Mouse (Mus musculus): ENCODE measurements around the gene Cmtr1.

Cmtr1 gene

DNA sequence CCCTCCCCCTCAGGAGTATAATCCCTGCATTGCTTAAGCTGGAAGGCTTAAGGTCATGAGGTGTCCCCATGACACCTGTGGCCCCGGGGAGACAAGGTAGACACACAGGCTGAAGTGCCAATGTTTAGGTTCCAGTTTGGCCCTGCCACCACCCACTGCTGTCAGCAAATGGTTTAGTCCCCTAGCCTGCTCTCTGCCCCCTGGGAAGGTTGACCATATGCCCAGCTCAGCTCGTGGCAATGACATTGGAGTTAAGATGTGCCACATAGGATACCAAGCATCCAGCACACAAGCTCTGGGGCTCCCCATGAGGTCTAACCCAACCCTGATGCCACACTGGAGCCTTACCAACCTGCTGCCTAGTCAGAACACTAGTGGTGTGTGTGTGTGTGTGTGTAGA is 72.1 kb downstream of the Cmtr1 start:
- DNase-seq (ENCODE audit: low read depth, low spot score), result no peak

DNA sequence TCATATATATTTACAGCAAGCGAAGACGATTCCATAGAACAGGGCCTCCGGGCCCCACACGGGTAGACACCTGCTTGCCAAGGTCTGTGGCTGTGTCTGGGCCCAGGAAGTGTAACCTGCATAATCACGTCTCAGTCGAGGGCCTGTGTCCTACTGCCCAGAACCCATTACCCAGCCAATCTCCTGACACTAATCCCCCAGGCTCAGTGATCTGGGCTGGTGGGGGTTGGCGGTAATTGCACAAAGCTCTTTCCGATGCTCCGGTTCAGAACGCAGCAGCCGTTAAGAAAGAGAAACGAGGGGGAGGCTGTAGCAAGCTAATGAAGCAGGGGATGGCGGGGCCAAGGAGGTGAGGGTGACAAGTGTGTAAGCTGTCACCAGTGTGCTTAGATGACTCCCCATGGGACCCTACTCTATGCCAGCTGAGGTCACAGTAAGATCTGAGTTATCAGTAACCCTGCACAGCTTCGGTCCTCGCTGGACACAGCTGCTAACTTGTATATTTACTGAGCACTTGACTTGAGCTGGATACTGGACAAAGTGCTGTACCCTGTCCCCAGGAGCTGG is 76.1 kb downstream of the Cmtr1 start:
- DNase-seq (ENCODE audit: low read depth, low spot score), result no peak

DNA sequence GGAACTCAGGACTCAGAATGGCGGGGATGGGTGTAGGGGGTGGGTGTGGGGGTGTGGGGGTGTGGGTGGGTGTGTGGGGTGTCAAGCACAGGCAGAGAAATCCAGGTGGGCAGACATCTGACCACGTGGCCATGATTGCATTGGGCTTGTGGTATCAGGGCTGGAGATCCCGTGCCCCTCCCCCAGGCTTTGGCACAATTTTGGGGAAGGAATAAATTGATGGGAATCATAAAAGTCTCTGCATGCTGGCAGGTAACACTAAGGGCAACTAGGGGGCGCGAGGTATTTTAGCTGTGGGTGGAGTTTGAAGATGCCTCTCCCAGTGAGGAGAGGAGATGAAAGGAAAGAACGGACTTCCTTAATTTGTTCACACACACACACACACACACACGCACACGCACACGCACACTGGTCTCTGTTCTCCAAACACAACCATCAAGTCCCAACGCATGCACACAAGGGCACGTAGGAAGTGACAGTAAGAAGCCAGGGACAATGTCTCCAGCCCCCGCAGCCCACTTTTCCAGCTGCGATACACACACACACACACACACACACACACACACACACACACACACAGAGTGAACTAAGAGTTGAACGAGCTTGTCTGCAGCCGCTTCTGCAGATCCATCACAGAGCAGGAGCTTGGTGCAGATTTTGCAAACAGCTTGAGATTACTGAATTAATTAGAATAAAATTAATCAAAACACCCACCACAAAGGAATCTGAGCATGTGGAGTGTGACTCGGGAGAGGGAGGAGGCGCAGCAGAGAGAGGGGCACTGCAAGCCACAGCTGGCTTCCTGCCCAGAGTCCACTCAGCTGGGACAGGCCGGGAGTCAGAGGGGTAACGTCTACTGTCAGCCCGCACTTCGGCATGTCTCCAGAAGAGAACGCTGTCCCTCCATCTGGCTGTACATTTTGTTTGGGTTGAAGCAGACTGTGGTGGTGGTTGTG is 77.7 kb downstream of the Cmtr1 start:
- no peak for DNase-seq (ENCODE audit: low read depth, low spot score)

DNA sequence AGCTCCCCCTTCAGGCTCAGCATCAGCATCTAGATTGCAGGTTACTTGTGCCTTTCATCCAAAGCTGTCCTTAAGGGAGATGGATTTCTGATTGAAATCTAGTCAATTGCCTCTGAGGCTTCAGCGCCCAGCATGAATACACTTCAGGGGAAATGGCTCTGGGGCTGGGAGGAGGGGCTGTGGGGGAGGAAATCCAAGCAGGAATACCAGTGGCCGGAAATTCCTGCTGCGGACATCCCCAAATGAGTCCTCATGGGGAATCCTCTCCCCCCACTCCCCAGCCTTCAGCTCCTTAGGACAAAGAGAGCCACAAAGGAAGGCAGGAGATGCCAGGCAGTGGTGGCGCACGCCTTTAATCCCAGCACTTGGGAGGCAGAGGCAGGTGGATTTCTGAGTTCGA is 87.1 kb downstream of the Cmtr1 start:
- DNase-seq (ENCODE audit: low read depth, low spot score), result no peak

DNA sequence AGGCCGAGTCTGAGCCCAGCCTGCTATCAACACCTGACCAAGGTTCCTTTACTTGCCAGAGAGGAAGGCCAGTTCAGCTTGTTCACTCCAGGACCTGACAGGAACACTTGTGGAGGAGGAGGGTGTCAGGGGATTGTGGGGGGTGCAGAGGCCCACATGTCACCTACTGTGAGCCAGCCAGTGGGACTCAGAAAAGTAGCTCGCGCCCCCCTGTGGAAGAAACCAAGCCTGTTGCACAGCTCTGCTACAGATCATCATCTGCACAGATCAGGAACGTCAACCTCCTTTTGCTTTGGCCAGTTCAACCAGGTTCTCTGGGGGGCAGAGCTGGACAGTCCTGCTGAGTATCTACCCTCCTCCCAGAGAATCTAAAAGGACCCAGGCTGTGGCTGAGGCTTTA is 94.1 kb downstream of the Cmtr1 start:
- DNase-seq (ENCODE audit: low read depth, low spot score), result no peak
